Comparison of ENCODE assay signal across 25 mouse cellular contexts in the genomic region with DNA sequence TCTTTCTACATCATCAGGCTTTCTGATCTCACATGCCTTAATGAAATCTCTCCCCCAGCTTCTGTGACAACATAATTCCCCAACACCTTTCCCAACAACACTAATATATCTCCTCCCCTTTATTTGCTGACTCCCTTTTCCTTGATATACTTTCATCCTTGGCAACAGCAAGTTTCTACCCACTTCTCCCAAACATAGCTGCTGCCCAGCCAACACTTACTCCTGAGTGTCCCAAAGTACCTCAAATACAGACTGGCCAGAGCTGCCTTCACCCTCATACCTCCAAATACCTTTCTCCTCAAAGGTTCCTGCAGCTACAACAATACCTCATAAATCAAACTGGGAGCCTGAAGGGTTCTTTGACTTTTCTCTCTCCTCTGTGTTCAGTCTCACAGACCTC.
"Had no signal": no experiment of that assay in that cellular context is flagged by ENCODE, and none has a peak within 500 bp of the region (broad histone marks: within the 10 kb centered on the region; RNA-seq: fewer than 3 reads in every experiment).

No protein-coding gene starts in this region.

- H3K9ac ChIP-seq: heart, embryonic 13.5 days; heart, embryonic 15.5 days; hindbrain, embryonic 12.5 days; hindbrain, embryonic 14.5 days; intestine, embryonic 15.5 days; limb, embryonic 12.5 days had no signal

- DNase-seq: gastrocnemius, adult 2 months; gastrocnemius, postnatal 10 days; gastrocnemius, postnatal 25 days; heart, adult 2 months; heart, postnatal 4 days; kidney, adult 18-20 months; kidney, adult 8-10 months; kidney, postnatal 10 days; kidney, postnatal 25 days; kidney, postnatal 4 days; liver had no signal

- H3K4me3 ChIP-seq: gastrocnemius, adult 2 months; heart, adult 2 months; heart, embryonic 13.5 days; heart, embryonic 15.5 days; hindbrain, embryonic 10.5 days; hindbrain, embryonic 12.5 days; intestine, embryonic 15.5 days; layer of hippocampus, adult 2 months; left cerebral cortex, adult 2 months; limb, embryonic 10.5 days; limb, embryonic 12.5 days had no signal

- H3K27me3 ChIP-seq: heart, embryonic 13.5 days; heart, embryonic 15.5 days; hindbrain, embryonic 12.5 days; intestine, embryonic 15.5 days; limb, embryonic 12.5 days had no signal

- H3K36me3 ChIP-seq: intestine, embryonic 15.5 days; limb, embryonic 12.5 days had no signal

- ATAC-seq: hindbrain, embryonic 16.5 days; inflammation-experienced regulatory T-cells, adult 6 months; intestine, embryonic 15.5 days; intestine, postnatal 0 days had no signal

- H3K4me2 ChIP-seq: heart, embryonic 11.5 days; heart, embryonic 13.5 days; heart, embryonic 15.5 days; hindbrain, embryonic 12.5 days; hindbrain, embryonic 14.5 days; intestine, embryonic 15.5 days; limb, embryonic 12.5 days had no signal

- H3K4me1 ChIP-seq: hindbrain, embryonic 10.5 days; hindbrain, embryonic 12.5 days; intestine, embryonic 15.5 days; limb, embryonic 10.5 days; limb, embryonic 12.5 days had no signal

- H3K27ac ChIP-seq: gastrocnemius, adult 2 months; heart, adult 2 months; heart, embryonic 13.5 days; heart, embryonic 15.5 days; hindbrain, embryonic 10.5 days; hindbrain, embryonic 12.5 days; hindbrain, embryonic 14.5 days; intestine, embryonic 15.5 days; layer of hippocampus, adult 2 months; left cerebral cortex, adult 2 months; limb, embryonic 10.5 days; limb, embryonic 12.5 days had no signal

- H3K9me3 ChIP-seq: heart, embryonic 13.5 days; heart, embryonic 15.5 days; hindbrain, embryonic 10.5 days; hindbrain, embryonic 12.5 days; intestine, embryonic 15.5 days; limb, embryonic 10.5 days; limb, embryonic 12.5 days had no signal
